Mouse (Mus musculus): Measurements from ENCODE around the gene Sae1. TPM values are rescaled to one million over a fixed set of nuclear protein-coding genes. Genes with fewer than 3 reads are reported as not detected.
A peak's percentile ranks its signal among the peaks of the same experiment; 100 is the strongest.
"Not testable (repeated sequence)": the region's sequence is repeated elsewhere in the genome, so short reads cannot be mapped to it uniquely, and the experiment has no call there.

The Sae1 gene
- polyA plus RNA-seq, 1 experiment, result 78.5 TPM

- WGBS, result 1% methylated on average over 45 of the region's 49 CpGs
- no peak for TF ChIP-seq CTCF (IDR thresholded peaks at IDR 0.05; ENCODE audit: control insufficient read depth, insufficient read depth, low read length)
- no peak for TF ChIP-seq POLR2A (IDR thresholded peaks at IDR 0.05; ENCODE audit: borderline replicate concordance, control insufficient read depth, low read depth, low read length)
- peaks cover 10% of the 10 kb centered on the region for H3K4me1 ChIP-seq (ENCODE audit: control insufficient read depth, insufficient read depth, low read length)
Measured at GRCm38 (mm10) chr7:16312011-16312671, 75.5 kb downstream of the Sae1 start.

DNA sequence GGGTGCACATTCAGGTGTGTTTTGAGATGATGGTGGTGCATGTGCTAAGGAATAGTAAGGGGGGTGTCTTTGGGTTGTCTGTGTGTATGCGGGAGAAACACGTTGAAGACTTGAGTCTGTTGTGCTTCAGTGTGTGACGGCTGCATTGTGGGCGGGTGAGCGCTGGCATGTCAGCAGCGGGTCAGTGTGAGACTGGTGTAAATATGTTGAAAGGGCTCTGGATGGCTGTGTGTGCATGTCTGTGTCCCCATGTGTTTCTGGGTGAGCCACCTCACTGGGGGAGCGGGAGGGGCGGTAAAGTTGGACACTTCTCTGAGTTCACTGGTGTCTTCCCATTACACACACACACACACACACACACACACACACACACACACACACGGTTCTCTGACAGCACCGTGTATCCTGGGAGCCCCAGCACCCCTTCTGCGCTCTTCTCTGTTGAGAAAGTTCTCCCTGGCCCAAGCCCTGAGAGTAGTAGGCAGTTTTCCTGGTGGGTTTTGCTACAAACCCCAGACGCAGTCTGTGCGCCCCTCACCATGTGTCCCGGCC is 76.1 kb downstream of the Sae1 start:
- Histone ChIP-seq H3K27ac (ENCODE audit: control insufficient read depth, insufficient read depth, low read depth, low read length, poor library complexity) (peak overlapping the region; percentile 94), H3K4me1 (ENCODE audit: control insufficient read depth, insufficient read depth, low read length) (peaks cover 10% of the 10 kb centered on the region), H3K4me3 (replicated peaks; ENCODE audit: control insufficient read depth, low read depth, low read length) (peak overlapping the region; percentile 79)
- WGBS, result under 1% methylated on average over 14 of the region's 14 CpGs
- no peak for TF ChIP-seq POLR2A (IDR thresholded peaks at IDR 0.05; ENCODE audit: borderline replicate concordance, control insufficient read depth, low read depth, low read length)
- TF ChIP-seq CTCF (IDR thresholded peaks at IDR 0.05; ENCODE audit: control insufficient read depth, insufficient read depth, low read length), result no peak

More at GRCm38 (mm10) chr7:16312011-16312671, 75.5 kb downstream of the Sae1 start:
- peak overlapping the region; percentile 79 for H3K4me3 ChIP-seq (replicated peaks; ENCODE audit: control insufficient read depth, low read depth, low read length)
- peak overlapping the region; percentile 94 for H3K27ac ChIP-seq (ENCODE audit: control insufficient read depth, insufficient read depth, low read depth, low read length, poor library complexity)

- peak overlapping the region; percentile 76 for H3K27ac ChIP-seq (ENCODE audit: control insufficient read depth, insufficient read depth, low read depth, low read length, poor library complexity)
- H3K4me3 ChIP-seq (replicated peaks; ENCODE audit: control insufficient read depth, low read depth, low read length), result peak overlapping the region; percentile 79
- TF ChIP-seq POLR2A (IDR thresholded peaks at IDR 0.05; ENCODE audit: borderline replicate concordance, control insufficient read depth, low read depth, low read length) (no peak), CTCF (IDR thresholded peaks at IDR 0.05; ENCODE audit: control insufficient read depth, insufficient read depth, low read length) (no peak)
- under 1% methylated on average over 31 of the region's 31 CpGs for WGBS
- peaks cover 10% of the 10 kb centered on the region for H3K4me1 ChIP-seq (ENCODE audit: control insufficient read depth, insufficient read depth, low read length)
Measured at GRCm38 (mm10) chr7:16310521-16311452, 76.8 kb downstream of the Sae1 start.

DNA sequence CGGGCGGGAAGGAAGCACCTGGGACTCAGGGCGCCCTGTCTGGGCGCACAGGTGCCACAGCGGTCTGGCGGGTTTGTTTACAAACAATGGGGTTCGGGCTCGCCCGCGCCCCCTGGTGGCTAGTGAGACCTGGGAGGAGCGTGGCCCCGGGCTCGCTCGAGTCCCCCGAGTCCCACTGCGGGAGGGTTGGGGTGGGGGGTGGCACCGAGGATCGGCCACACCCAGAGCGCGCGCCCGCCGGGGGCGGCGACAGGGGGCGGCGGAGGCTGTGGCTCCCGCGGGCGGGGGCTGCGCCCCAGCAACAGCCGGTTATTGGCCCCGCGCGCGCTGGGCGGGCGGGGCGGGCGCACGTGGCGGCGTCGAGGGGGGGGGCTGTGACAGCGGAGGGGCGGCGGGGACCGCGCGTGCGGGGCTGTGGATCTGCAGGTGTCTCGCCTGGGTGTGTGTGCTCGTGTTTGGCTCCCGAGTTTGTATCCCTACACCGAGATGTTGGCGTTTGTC is 77.5 kb downstream of the Sae1 start:
- WGBS, result 1% methylated on average over 53 of the region's 56 CpGs
- TF ChIP-seq CTCF (IDR thresholded peaks at IDR 0.05; ENCODE audit: control insufficient read depth, insufficient read depth, low read length) (peak; percentile 75), POLR2A (IDR thresholded peaks at IDR 0.05; ENCODE audit: borderline replicate concordance, control insufficient read depth, low read depth, low read length) (no peak)
- Histone ChIP-seq H3K4me3 (replicated peaks; ENCODE audit: control insufficient read depth, low read depth, low read length) (peak overlapping the region; percentile 93), H3K4me1 (ENCODE audit: control insufficient read depth, insufficient read depth, low read length) (peaks cover 10% of the 10 kb centered on the region), H3K27ac (ENCODE audit: control insufficient read depth, insufficient read depth, low read depth, low read length, poor library complexity) (peak overlapping the region; percentile 94)

- under 1% methylated on average over 61 of the region's 61 CpGs for WGBS
- Histone ChIP-seq H3K4me1 (ENCODE audit: control insufficient read depth, insufficient read depth, low read length) (peaks cover 10% of the 10 kb centered on the region), H3K27ac (ENCODE audit: control insufficient read depth, insufficient read depth, low read depth, low read length, poor library complexity) (peak overlapping the region; percentile 94), H3K4me3 (replicated peaks; ENCODE audit: control insufficient read depth, low read depth, low read length) (peak overlapping the region; percentile 93)
- no peak for TF ChIP-seq CTCF (IDR thresholded peaks at IDR 0.05; ENCODE audit: control insufficient read depth, insufficient read depth, low read length)
- no peak for TF ChIP-seq POLR2A (IDR thresholded peaks at IDR 0.05; ENCODE audit: borderline replicate concordance, control insufficient read depth, low read depth, low read length)
Measured at GRCm38 (mm10) chr7:16309318-16310019, 78.1 kb downstream of the Sae1 start.

GRCm38 (mm10) chr7:16308555-16309317 is 78.9 kb downstream of the Sae1 start:
- Histone ChIP-seq H3K4me3 (replicated peaks; ENCODE audit: control insufficient read depth, low read depth, low read length) (peak overlapping the region; percentile 63), H3K4me1 (ENCODE audit: control insufficient read depth, insufficient read depth, low read length) (peaks cover 10% of the 10 kb centered on the region), H3K27ac (ENCODE audit: control insufficient read depth, insufficient read depth, low read depth, low read length, poor library complexity) (peak overlapping the region; percentile 71)
- 8% methylated on average over 16 of the region's 16 CpGs for WGBS
- no peak for TF ChIP-seq POLR2A (IDR thresholded peaks at IDR 0.05; ENCODE audit: borderline replicate concordance, control insufficient read depth, low read depth, low read length)
- no peak for TF ChIP-seq CTCF (IDR thresholded peaks at IDR 0.05; ENCODE audit: control insufficient read depth, insufficient read depth, low read length)

DNA sequence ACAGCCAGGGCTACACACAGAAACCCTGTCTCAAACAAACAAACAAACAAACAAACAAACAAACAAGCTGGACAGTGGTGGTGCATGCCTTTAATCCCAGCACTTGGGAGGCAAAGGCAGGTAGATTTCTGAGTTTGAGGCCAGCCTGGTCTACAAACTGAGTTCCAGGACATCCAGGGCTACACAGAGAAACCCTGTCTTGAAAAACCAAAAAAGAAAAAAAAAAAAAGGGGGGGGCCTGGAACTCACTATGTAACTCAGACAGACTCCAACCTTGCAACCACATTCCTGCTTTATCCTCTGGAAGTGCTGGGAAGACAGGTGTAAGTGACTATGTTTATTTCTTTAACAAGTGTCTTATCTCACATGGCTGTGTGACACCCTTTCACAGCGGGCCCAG is 79.5 kb downstream of the Sae1 start, which contains the start of gene Bbc3:
Gene Bbc3 (plus strand): TSS at position 301 of the 400 bp plus-strand sequence.
- not testable (repeated sequence) for H3K4me1 ChIP-seq (ENCODE audit: control insufficient read depth, insufficient read depth, low read length)
- Histone ChIP-seq H3K27ac (ENCODE audit: control insufficient read depth, insufficient read depth, low read depth, low read length, poor library complexity) (peak within 1 kb of the TSS; percentile 71), H3K4me3 (replicated peaks; ENCODE audit: control insufficient read depth, low read depth, low read length) (peak within 1 kb of the TSS; percentile 63)
- WGBS, result 20% methylated on average over 1 of the region's 1 CpGs

GRCm38 (mm10) chr7:16307141-16307540 is 80.5 kb downstream of the Sae1 start:
- not testable (repeated sequence) for H3K4me1 ChIP-seq (ENCODE audit: control insufficient read depth, insufficient read depth, low read length); H3K27ac ChIP-seq (ENCODE audit: control insufficient read depth, insufficient read depth, low read depth, low read length, poor library complexity); H3K4me3 ChIP-seq (replicated peaks; ENCODE audit: control insufficient read depth, low read depth, low read length)
- 59% methylated on average over 6 of the region's 6 CpGs for WGBS

All from bone marrow, adult 2 months (tissue).